Comparison of ENCODE assay signal across 14 mouse cellular contexts in genomic region chr14:58663946-58664345, GRCm38 (mm10).
DNase-seq lines count a peak whose midpoint lies in the region; ATAC-seq and TF ChIP-seq lines count a peak whose summit lies in the region.
"Had no signal": no experiment of that assay in that cellular context is flagged by ENCODE, and none has a peak within 500 bp of the region (broad histone marks: within the 10 kb centered on the region; RNA-seq: fewer than 3 reads in every experiment).

No protein-coding gene starts in this region.

- H3K4me2 ChIP-seq in hindbrain, postnatal 0 days (ENCODE audit: low read depth, low read length) = no peak overlapping the region
- H3K4me2 ChIP-seq in lung, embryonic 14.5 days = no peak overlapping the region
- H3K4me2 ChIP-seq: lung, embryonic 15.5 days; midbrain, embryonic 13.5 days; neural tube, embryonic 13.5 days had no signal

- no peak overlapping the region for H3K4me3 ChIP-seq in hindbrain, postnatal 0 days (ENCODE audit: low read length)
- H3K4me3 ChIP-seq in hindbrain, embryonic 10.5 days = no peak overlapping the region
- no peak overlapping the region for H3K4me3 ChIP-seq in lung, embryonic 14.5 days (ENCODE audit: low read depth, low read length)
- H3K4me3 ChIP-seq: erythroblast, embryonic 14.5 days; lung, embryonic 15.5 days; midbrain, embryonic 13.5 days; neural tube, embryonic 13.5 days had no signal

- peak; percentile 47 for TF ChIP-seq CTCF in hindbrain, postnatal 0 days (IDR thresholded peaks at IDR 0.05; ENCODE audit: low read depth)
- TF ChIP-seq CTCF in lung, embryonic 14.5 days (IDR thresholded peaks at IDR 0.05; ENCODE audit: low read depth) = peak; percentile 56

- 0 out of 2 replicates have a peak, but pooled peaks have one; percentile 40 for ATAC-seq in cerebellum, adult (ENCODE audit: insufficient number of reproducible peaks, low FRiP score, low TSS enrichment)
- ATAC-seq in hindbrain, postnatal 0 days = no peak
- no peak for ATAC-seq in lung, embryonic 14.5 days (ENCODE audit: insufficient read depth)
- ATAC-seq: midbrain, embryonic 13.5 days had no signal

- no peaks in the 10 kb centered on the region for H3K9me3 ChIP-seq in hindbrain, postnatal 0 days (ENCODE audit: low read length)
- H3K9me3 ChIP-seq in hindbrain, embryonic 10.5 days = no peaks in the 10 kb centered on the region
- no peaks in the 10 kb centered on the region for H3K9me3 ChIP-seq in lung, embryonic 14.5 days (ENCODE audit: low read depth, low read length)
- H3K9me3 ChIP-seq: lung, embryonic 15.5 days; midbrain, embryonic 13.5 days; neural tube, embryonic 13.5 days had no signal

- no peaks in the 10 kb centered on the region for H3K4me1 ChIP-seq in hindbrain, postnatal 0 days (ENCODE audit: insufficient read depth, low read length)
- H3K4me1 ChIP-seq in hindbrain, embryonic 10.5 days (replicated peaks) = peaks cover 6% of the 10 kb centered on the region
- no peaks in the 10 kb centered on the region for H3K4me1 ChIP-seq in lung, embryonic 14.5 days (ENCODE audit: insufficient read depth)
- H3K4me1 ChIP-seq: lung, embryonic 15.5 days; midbrain, embryonic 13.5 days had no signal

- no peaks in the 10 kb centered on the region for H3K36me3 ChIP-seq in hindbrain, postnatal 0 days (ENCODE audit: insufficient read depth, low read length)
- no peaks in the 10 kb centered on the region for H3K36me3 ChIP-seq in hindbrain, embryonic 10.5 days
- no peaks in the 10 kb centered on the region for H3K36me3 ChIP-seq in lung, embryonic 14.5 days (ENCODE audit: insufficient read depth)
- H3K36me3 ChIP-seq: lung, embryonic 15.5 days; midbrain, embryonic 13.5 days; neural tube, embryonic 13.5 days had no signal

- H3K9ac ChIP-seq in hindbrain, postnatal 0 days (replicated peaks; ENCODE audit: low read length) = no peak overlapping the region
- no peak overlapping the region for H3K9ac ChIP-seq in lung, embryonic 14.5 days
- H3K9ac ChIP-seq: lung, embryonic 15.5 days; midbrain, embryonic 13.5 days; neural tube, embryonic 13.5 days had no signal

- H3K27ac ChIP-seq in hindbrain, postnatal 0 days = no peak overlapping the region
- H3K27ac ChIP-seq in hindbrain, embryonic 10.5 days = no peak overlapping the region
- no peak overlapping the region for H3K27ac ChIP-seq in lung, embryonic 14.5 days (ENCODE audit: low read depth)
- H3K27ac ChIP-seq: lung, embryonic 15.5 days; midbrain, embryonic 13.5 days had no signal

- no peak for DNase-seq in cerebellum, adult 9-10 months
- DNase-seq in hindbrain, postnatal 0 days (ENCODE audit: low spot score) = peak; percentile 22
- DNase-seq in hindbrain, embryonic 10.5 days (ENCODE audit: low spot score) = no peak
- DNase-seq in lung, embryonic 14.5 days = no peak
- DNase-seq in lung, postnatal 25 days (ENCODE audit: low spot score) = no peak
- DNase-seq in testis, postnatal 10 days (ENCODE audit: low spot score) = peak; percentile 47
- DNase-seq in embryo, embryonic 11 days = no peak
- DNase-seq: B cell, adult 2 months; right cerebral cortex, postnatal 25 days had no signal

- WGBS in hindbrain, postnatal 0 days = 57% methylated on average over 1 of the region's 1 CpGs
- WGBS in hindbrain, embryonic 10.5 days = 53% methylated on average over 1 of the region's 1 CpGs
- 17% methylated on average over 1 of the region's 1 CpGs for WGBS in lung, embryonic 14.5 days

- H3K27me3 ChIP-seq in hindbrain, postnatal 0 days (ENCODE audit: insufficient read depth, low read length) = no peaks in the 10 kb centered on the region
- no peaks in the 10 kb centered on the region for H3K27me3 ChIP-seq in hindbrain, embryonic 10.5 days (ENCODE audit: insufficient read depth, poor library complexity, severe bottlenecking)
- no peaks in the 10 kb centered on the region for H3K27me3 ChIP-seq in lung, embryonic 14.5 days (ENCODE audit: insufficient read depth, low read length)
- H3K27me3 ChIP-seq: lung, embryonic 15.5 days; midbrain, embryonic 13.5 days; neural tube, embryonic 13.5 days had no signal

Comparison
In these comparisons a context has a peak if more than half of its experiments do, and no peak if none do; other contexts are left out.
1. DNase-seq: peak in hindbrain, postnatal 0 days (single experiment) and testis, postnatal 10 days (single experiment); none in cerebellum, adult 9-10 months (single experiment), hindbrain, embryonic 10.5 days (single experiment), lung, embryonic 14.5 days (single experiment), lung, postnatal 25 days (single experiment) and embryo, embryonic 11 days (single experiment).